Mouse (Mus musculus): Measurements from ENCODE around the gene Wasf3. TPM values are rescaled to one million over a fixed set of nuclear protein-coding genes. Genes with fewer than 3 reads are reported as not detected.

Wasf3 gene
- 10.3 and 10.4 TPM in 2 replicates for polyA plus RNA-seq (2014; fragmentation: Nextera tagmentation; extraction: Ambion mirVana)

DNA sequence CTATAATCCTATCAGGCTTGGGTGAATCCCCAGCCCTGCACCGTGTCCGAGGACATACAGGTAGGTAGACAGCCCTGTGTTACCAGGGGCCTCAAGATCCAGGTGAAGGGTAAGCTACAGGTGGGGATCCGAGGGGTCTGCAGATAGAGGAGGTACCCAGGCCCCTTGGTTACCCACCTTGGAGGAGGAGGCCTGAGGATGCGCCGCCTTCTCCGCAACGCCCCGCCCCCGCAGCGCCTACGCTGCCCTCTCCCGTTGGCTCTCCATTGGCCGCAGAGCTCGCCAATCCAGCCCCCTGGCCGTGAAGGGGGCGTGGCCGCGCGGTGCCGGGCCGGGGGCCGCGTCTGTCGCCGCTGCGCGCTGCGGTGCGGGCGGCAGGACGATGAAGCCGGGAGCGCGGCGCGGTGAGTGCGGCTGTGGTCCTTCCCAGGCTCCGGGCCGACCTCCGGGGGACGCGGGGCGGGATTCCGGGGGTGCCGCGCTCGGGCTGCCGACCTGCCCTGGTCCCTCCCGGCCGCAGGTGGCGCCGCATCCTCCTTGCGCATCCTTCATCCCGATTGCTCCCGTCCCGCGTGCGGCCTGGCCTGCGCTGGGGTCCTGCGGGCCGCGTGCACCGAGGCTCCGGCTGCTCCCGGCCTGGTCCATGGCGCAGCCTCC, at the start of gene Wasf3:
Gene Wasf3 (plus strand): TSS at position 51 of the 657 bp plus-strand sequence.
- WGBS, result under 1% methylated on average over 36 of the region's 66 CpGs

GRCm38 (mm10) chr5:146338064-146338463, 46.7 kb upstream of the Wasf3 start:
- Histone ChIP-seq H3K4me3 (replicated peaks; ENCODE audit: low read length) (no peak overlapping the region), H3K27ac (no peak overlapping the region), H3K27me3 (ENCODE audit: control insufficient read depth, insufficient read depth, low read length) (no peaks in the 10 kb centered on the region), H3K9me3 (ENCODE audit: control insufficient read depth, low read length) (no peaks in the 10 kb centered on the region), H3K9ac (no peak overlapping the region), H3K36me3 (replicated peaks; ENCODE audit: control insufficient read depth, insufficient read depth) (no peaks in the 10 kb centered on the region), H3K4me1 (replicated peaks; ENCODE audit: control insufficient read depth, insufficient read depth, low read length) (no peaks in the 10 kb centered on the region), H3K4me2 (replicated peaks) (no peak overlapping the region)
- ATAC-seq (ENCODE audit: low FRiP score) (no peak), DNase-seq (ENCODE audit: low spot score) (no peak)
- whole genome bisulfite sequencing, result 50% methylated on average over 9 of the region's 9 CpGs

More for the DNA sequence above, at the start of gene Wasf3:
- Histone ChIP-seq H3K36me3 (replicated peaks; ENCODE audit: control insufficient read depth, insufficient read depth) (no peaks in the 10 kb centered on the region), H3K9ac (peak within 1 kb of the TSS; percentile 69), H3K27ac (peak within 1 kb of the TSS; percentile 70), H3K27me3 (ENCODE audit: control insufficient read depth, insufficient read depth, low read length) (no peaks in the 10 kb centered on the region), H3K4me1 (replicated peaks; ENCODE audit: control insufficient read depth, insufficient read depth, low read length) (peaks cover 11% of the 10 kb centered on the region), H3K4me3 (replicated peaks; ENCODE audit: low read length) (peak within 1 kb of the TSS; percentile 67), H3K4me2 (replicated peaks) (peak within 1 kb of the TSS; percentile 73), H3K9me3 (ENCODE audit: control insufficient read depth, low read length) (0 out of 2 replicates have a peak, but pooled peaks cover 4% of the 10 kb centered on the region)
- DNase-seq (ENCODE audit: low spot score), result peak; percentile 86
- ATAC-seq (ENCODE audit: low FRiP score), result peak; percentile 97

- H3K4me3 ChIP-seq (replicated peaks; ENCODE audit: low read length), result no peak overlapping the region
- 92% methylated on average over 4 of the region's 4 CpGs for WGBS
These were observed 44.7 kb upstream of the Wasf3 start for GRCm38 (mm10) chr5:146340037-146340436.

DNA sequence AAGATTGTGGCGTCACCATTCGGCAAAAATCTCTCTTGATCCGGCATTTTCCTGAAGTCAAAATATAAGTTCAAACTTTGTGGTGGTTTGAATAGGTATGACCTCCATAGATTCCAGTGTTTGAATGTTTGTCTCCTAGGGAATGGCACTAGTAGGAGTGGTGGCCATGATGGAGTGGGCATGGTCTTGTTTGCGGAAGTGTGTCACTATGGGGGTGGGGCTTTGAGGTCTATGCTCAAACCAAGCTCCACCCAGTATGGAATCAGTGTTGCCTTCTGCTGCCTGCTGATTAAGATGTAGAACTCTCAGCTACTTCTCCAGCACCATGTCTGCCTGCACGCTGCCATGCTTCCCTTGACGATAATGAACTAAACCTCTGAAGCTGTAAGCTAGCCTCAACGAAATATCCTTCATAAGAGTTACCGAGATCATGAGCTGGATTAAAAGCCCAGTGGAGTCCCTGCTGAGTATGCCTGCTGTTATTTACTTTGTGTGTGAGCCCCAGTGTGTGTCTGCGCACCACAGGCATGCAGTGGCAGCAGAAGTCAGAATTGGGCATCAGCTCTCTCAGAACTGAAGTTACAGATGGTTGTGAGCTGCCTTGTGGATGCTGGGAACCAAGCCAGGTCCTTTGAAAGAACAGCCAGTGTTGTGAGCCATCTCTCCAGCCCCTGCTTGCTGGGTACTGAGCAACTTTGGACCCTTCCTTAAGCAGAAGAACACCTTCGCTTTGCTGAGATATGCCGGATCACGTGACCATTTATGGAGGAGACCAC, 39.7 kb upstream of the Wasf3 start:
- Histone ChIP-seq H3K36me3 (replicated peaks; ENCODE audit: control insufficient read depth, insufficient read depth) (no peaks in the 10 kb centered on the region), H3K9ac (no peak overlapping the region), H3K27ac (no peak overlapping the region), H3K4me2 (replicated peaks) (no peak overlapping the region), H3K4me3 (replicated peaks; ENCODE audit: low read length) (no peak overlapping the region), H3K9me3 (ENCODE audit: control insufficient read depth, low read length) (no peaks in the 10 kb centered on the region), H3K4me1 (replicated peaks; ENCODE audit: control insufficient read depth, insufficient read depth, low read length) (no peaks in the 10 kb centered on the region), H3K27me3 (ENCODE audit: control insufficient read depth, insufficient read depth, low read length) (no peaks in the 10 kb centered on the region)
- no peak for DNase-seq (ENCODE audit: low spot score)
- WGBS, result 87% methylated on average over 12 of the region's 12 CpGs
- ATAC-seq (ENCODE audit: low FRiP score), result no peak

More at GRCm38 (mm10) chr5:146340037-146340436, 44.7 kb upstream of the Wasf3 start:
- no peaks in the 10 kb centered on the region for H3K4me1 ChIP-seq (replicated peaks; ENCODE audit: control insufficient read depth, insufficient read depth, low read length)
- no peak for DNase-seq (ENCODE audit: low spot score)
- ATAC-seq (ENCODE audit: low FRiP score), result no peak
- no peaks in the 10 kb centered on the region for H3K27me3 ChIP-seq (ENCODE audit: control insufficient read depth, insufficient read depth, low read length)
- no peak overlapping the region for H3K27ac ChIP-seq
- H3K9ac ChIP-seq, result no peak overlapping the region
- H3K9me3 ChIP-seq (ENCODE audit: control insufficient read depth, low read length), result no peaks in the 10 kb centered on the region
- no peaks in the 10 kb centered on the region for H3K36me3 ChIP-seq (replicated peaks; ENCODE audit: control insufficient read depth, insufficient read depth)
- H3K4me2 ChIP-seq (replicated peaks), result no peak overlapping the region

DNA sequence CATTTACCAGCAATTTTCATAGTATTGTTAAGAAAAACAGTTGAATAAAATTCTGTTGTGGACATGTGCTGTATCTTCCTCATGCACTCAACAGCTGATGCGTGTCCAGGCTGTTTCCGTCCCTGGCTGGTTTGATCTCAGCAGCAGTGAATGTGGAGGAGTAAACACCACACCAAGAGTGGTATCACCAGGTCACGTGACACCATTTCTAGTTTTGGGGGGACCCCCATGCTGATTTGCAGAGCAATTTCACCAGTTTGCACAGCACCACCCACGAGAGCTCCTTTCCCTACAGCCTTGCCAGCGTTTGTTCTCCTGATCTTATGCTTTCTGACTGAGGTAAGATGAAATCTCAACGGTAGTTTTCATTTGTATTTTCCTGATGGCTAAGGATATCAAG, 37.7 kb upstream of the Wasf3 start:
- Histone ChIP-seq H3K9ac (no peak overlapping the region), H3K4me2 (replicated peaks) (no peak overlapping the region), H3K9me3 (ENCODE audit: control insufficient read depth, low read length) (no peaks in the 10 kb centered on the region), H3K27me3 (ENCODE audit: control insufficient read depth, insufficient read depth, low read length) (no peaks in the 10 kb centered on the region), H3K4me1 (replicated peaks; ENCODE audit: control insufficient read depth, insufficient read depth, low read length) (no peaks in the 10 kb centered on the region), H3K36me3 (replicated peaks; ENCODE audit: control insufficient read depth, insufficient read depth) (no peaks in the 10 kb centered on the region), H3K4me3 (replicated peaks; ENCODE audit: low read length) (no peak overlapping the region), H3K27ac (no peak overlapping the region)
- no peak for DNase-seq (ENCODE audit: low spot score)
- WGBS, result 88% methylated on average over 6 of the region's 6 CpGs
- ATAC-seq (ENCODE audit: low FRiP score), result no peak

DNA sequence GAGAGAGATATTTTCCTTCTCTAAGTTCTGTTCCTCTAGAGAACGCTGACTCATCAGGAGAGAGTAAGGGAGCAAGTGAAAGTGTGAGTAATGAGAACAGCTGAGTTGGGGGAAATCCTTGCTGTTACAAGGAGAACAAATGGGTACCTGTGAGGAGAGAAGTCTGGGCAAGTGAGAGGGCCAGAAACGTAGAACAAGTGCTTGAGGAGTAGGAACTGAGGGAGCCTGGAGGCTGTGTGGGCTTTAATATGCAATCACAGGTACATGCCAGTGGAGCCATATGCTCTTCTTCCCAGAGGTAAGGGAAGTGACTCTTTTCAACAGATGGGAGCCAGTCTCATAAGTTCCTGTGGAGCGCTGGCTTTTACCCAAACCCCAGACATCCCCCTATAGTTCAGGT, 35.6 kb upstream of the Wasf3 start:
- DNase-seq (ENCODE audit: low spot score) (no peak), ATAC-seq (ENCODE audit: low FRiP score) (no peak)
- WGBS, result 82% methylated on average over 3 of the region's 3 CpGs
- Histone ChIP-seq H3K4me3 (replicated peaks; ENCODE audit: low read length) (no peak overlapping the region), H3K4me1 (replicated peaks; ENCODE audit: control insufficient read depth, insufficient read depth, low read length) (no peaks in the 10 kb centered on the region), H3K9me3 (ENCODE audit: control insufficient read depth, low read length) (no peaks in the 10 kb centered on the region), H3K27me3 (ENCODE audit: control insufficient read depth, insufficient read depth, low read length) (no peaks in the 10 kb centered on the region), H3K27ac (no peak overlapping the region), H3K36me3 (replicated peaks; ENCODE audit: control insufficient read depth, insufficient read depth) (no peaks in the 10 kb centered on the region), H3K4me2 (replicated peaks) (no peak overlapping the region), H3K9ac (no peak overlapping the region)

DNA sequence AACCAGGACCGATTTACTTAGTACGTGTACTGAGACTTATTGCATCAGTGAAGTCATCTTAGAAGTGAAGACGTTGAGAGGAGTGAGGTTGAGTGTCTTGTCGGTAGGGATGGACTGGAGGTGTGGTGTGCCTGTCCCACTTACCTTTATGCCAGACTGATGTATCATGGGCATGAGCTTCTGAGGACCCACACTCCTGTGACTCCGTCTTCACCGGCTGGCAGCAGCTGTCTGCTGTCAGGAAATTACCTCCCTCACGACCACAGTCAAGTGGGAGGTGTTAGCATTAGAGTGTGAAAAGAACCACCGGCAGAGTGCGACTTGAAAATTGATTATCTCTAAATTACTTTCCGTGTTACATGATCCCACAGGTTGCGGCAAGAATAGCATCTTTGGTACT, 34.0 kb upstream of the Wasf3 start:
- no peak overlapping the region for H3K9ac ChIP-seq
- H3K9me3 ChIP-seq (ENCODE audit: control insufficient read depth, low read length), result no peaks in the 10 kb centered on the region
- H3K36me3 ChIP-seq (replicated peaks; ENCODE audit: control insufficient read depth, insufficient read depth), result no peaks in the 10 kb centered on the region
- no peaks in the 10 kb centered on the region for H3K4me1 ChIP-seq (replicated peaks; ENCODE audit: control insufficient read depth, insufficient read depth, low read length)
- no peak overlapping the region for H3K4me2 ChIP-seq (replicated peaks)
- no peak overlapping the region for H3K27ac ChIP-seq
- DNase-seq (ENCODE audit: low spot score), result no peak
- no peak for ATAC-seq (ENCODE audit: low FRiP score)
- 84% methylated on average over 11 of the region's 11 CpGs for WGBS
- H3K4me3 ChIP-seq (replicated peaks; ENCODE audit: low read length), result no peak overlapping the region
- no peaks in the 10 kb centered on the region for H3K27me3 ChIP-seq (ENCODE audit: control insufficient read depth, insufficient read depth, low read length)

DNA sequence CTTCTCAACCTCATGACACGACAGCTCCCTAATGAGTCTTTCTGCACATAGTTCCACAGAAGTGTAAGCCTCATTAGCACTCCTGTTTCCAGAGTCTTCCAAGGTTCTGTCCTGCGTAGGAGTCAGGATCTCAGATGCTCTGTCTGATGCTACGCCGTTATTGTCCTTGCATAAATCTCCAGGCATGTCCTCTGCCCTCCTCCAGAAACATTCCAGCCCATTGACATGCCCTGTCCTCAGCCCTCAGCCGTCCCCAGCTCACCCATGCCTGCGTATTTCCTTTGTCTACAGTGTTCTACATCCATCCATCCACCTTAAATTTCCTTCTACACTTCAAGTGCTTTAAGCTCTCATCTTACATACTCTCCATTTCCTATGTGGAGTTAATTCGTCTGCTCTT, 32.8 kb upstream of the Wasf3 start:
- Histone ChIP-seq H3K27ac (no peak overlapping the region), H3K4me1 (replicated peaks; ENCODE audit: control insufficient read depth, insufficient read depth, low read length) (no peaks in the 10 kb centered on the region), H3K9me3 (ENCODE audit: control insufficient read depth, low read length) (no peaks in the 10 kb centered on the region), H3K27me3 (ENCODE audit: control insufficient read depth, insufficient read depth, low read length) (no peaks in the 10 kb centered on the region), H3K4me2 (replicated peaks) (no peak overlapping the region), H3K9ac (no peak overlapping the region), H3K4me3 (replicated peaks; ENCODE audit: low read length) (no peak overlapping the region), H3K36me3 (replicated peaks; ENCODE audit: control insufficient read depth, insufficient read depth) (no peaks in the 10 kb centered on the region)
- 90% methylated on average over 7 of the region's 7 CpGs for WGBS
- ATAC-seq (ENCODE audit: low FRiP score), result no peak
- no peak for DNase-seq (ENCODE audit: low spot score)

DNA sequence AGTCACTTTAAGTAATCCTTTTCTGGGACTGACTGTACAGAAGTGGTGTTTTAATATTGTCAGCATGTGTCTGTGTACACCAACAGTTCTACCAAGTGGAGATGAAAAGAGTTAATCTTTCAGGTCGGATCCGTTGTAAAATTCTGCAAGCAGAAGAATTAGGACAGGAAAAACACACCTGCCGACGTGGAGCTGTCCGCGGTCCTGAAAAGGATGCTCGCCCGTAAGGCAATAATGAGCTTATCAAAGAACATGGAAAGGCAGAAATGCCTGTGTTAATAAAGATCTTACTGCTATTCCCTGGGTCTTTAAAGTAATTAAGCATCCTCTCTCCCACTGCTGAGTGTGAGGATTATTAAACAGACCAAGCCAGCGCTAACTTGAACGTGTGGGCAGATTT, 24.4 kb upstream of the Wasf3 start:
- Histone ChIP-seq H3K4me2 (replicated peaks) (no peak overlapping the region), H3K9me3 (ENCODE audit: control insufficient read depth, low read length) (no peaks in the 10 kb centered on the region), H3K27me3 (ENCODE audit: control insufficient read depth, insufficient read depth, low read length) (no peaks in the 10 kb centered on the region), H3K9ac (no peak overlapping the region), H3K27ac (no peak overlapping the region), H3K4me3 (replicated peaks; ENCODE audit: low read length) (no peak overlapping the region), H3K36me3 (replicated peaks; ENCODE audit: control insufficient read depth, insufficient read depth) (no peaks in the 10 kb centered on the region), H3K4me1 (replicated peaks; ENCODE audit: control insufficient read depth, insufficient read depth, low read length) (no peaks in the 10 kb centered on the region)
- WGBS, result 28% methylated on average over 10 of the region's 10 CpGs
- ATAC-seq (ENCODE audit: low FRiP score) (no peak), DNase-seq (ENCODE audit: low spot score) (no peak)

All from hindbrain, embryonic 14.5 days (tissue).